Mouse (Mus musculus): ENCODE measurements around the gene Cpn2.

- TF ChIP-seq CTCF (conservative IDR thresholded peaks at IDR 0.05; ENCODE audit: insufficient read depth, insufficient read length, low read depth, low read length): no peak
- no peak for TF ChIP-seq POLR2A (IDR thresholded peaks at IDR 0.05; ENCODE audit: low read depth, low read length)
These were observed 13.9 kb downstream of the Cpn2 start for GRCm38 (mm10) chr16:30253374-30253773.

All from kidney, adult 2 months (tissue).